Comparison of ENCODE assay signal across 9 mouse cellular contexts in genomic region chr2:122611654-122611973, GRCm38 (mm10). TPM values are rescaled to one million over a fixed set of nuclear protein-coding genes. Genes with fewer than 3 reads are reported as not detected.
A peak's percentile ranks its signal among the peaks of the same experiment; 100 is the strongest.
DNase-seq lines count a peak whose midpoint lies in the region; ATAC-seq lines count a peak whose summit lies in the region.
"Had no signal": no experiment of that assay in that cellular context is flagged by ENCODE, and none has a peak within 500 bp of the region (broad histone marks: within the 10 kb centered on the region; RNA-seq: fewer than 3 reads in every experiment).

No protein-coding gene starts in this region.

- WGBS in kidney, embryonic 15.5 days = 85% methylated on average over 4 of the region's 4 CpGs
- 80% methylated on average over 4 of the region's 4 CpGs for WGBS in embryonic facial prominence, embryonic 13.5 days
- 85% methylated on average over 4 of the region's 4 CpGs for WGBS in limb, embryonic 10.5 days
- WGBS in neural tube, embryonic 12.5 days = 89% methylated on average over 4 of the region's 4 CpGs

- H3K27ac ChIP-seq in kidney, embryonic 15.5 days = no peak overlapping the region
- no peak overlapping the region for H3K27ac ChIP-seq in embryonic facial prominence, embryonic 13.5 days
- no peak overlapping the region for H3K27ac ChIP-seq in limb, embryonic 10.5 days
- no peak overlapping the region for H3K27ac ChIP-seq in neural tube, embryonic 12.5 days

- intact Hi-C loops in gastrocnemius, postnatal 14 days (cut with DNase I; ENCODE audit: low total_unique reads) = no loop called here

- peak overlapping the region; percentile 59; the same call in 1 of the 2 replicates for H3K4me3 ChIP-seq in kidney, embryonic 15.5 days (replicated peaks)
- H3K4me3 ChIP-seq in embryonic facial prominence, embryonic 13.5 days = peak overlapping the region; percentile 53; the same call in 1 of the 2 replicates
- H3K4me3 ChIP-seq in limb, embryonic 10.5 days = peak overlapping the region; percentile 64; the same call in 1 of the 2 replicates
- peak overlapping the region; percentile 51 for H3K4me3 ChIP-seq in neural tube, embryonic 12.5 days

- no peaks in the 10 kb centered on the region for H3K9me3 ChIP-seq in kidney, embryonic 15.5 days (replicated peaks)
- H3K9me3 ChIP-seq in embryonic facial prominence, embryonic 13.5 days = no peaks in the 10 kb centered on the region
- no peaks in the 10 kb centered on the region for H3K9me3 ChIP-seq in limb, embryonic 10.5 days (replicated peaks)
- no peaks in the 10 kb centered on the region for H3K9me3 ChIP-seq in neural tube, embryonic 12.5 days

- peak overlapping the region; percentile 93 for H3K4me2 ChIP-seq in kidney, embryonic 15.5 days
- H3K4me2 ChIP-seq in embryonic facial prominence, embryonic 13.5 days = peak overlapping the region; percentile 93
- H3K4me2 ChIP-seq in neural tube, embryonic 12.5 days (replicated peaks) = peak overlapping the region; percentile 86

- DNase-seq in kidney, postnatal 4 days = no peak
- DNase-seq in limb, embryonic 10.5 days (ENCODE audit: low spot score) = no peak
- DNase-seq in gastrocnemius, postnatal 14 days = no peak
- DNase-seq in layer of hippocampus, postnatal 25 days (ENCODE audit: extremely low spot score in 1 of 2, low spot score in 1 of 2) = no peak
- no peak for DNase-seq in cerebellum, adult 9-11 months

- peaks cover 20% of the 10 kb centered on the region for H3K27me3 ChIP-seq in kidney, embryonic 15.5 days
- peaks cover 27% of the 10 kb centered on the region for H3K27me3 ChIP-seq in embryonic facial prominence, embryonic 13.5 days
- peaks cover 36% of the 10 kb centered on the region for H3K27me3 ChIP-seq in limb, embryonic 10.5 days (ENCODE audit: low read depth, poor library complexity, severe bottlenecking)
- peaks cover 4% of the 10 kb centered on the region; the same call in 1 of the 2 replicates for H3K27me3 ChIP-seq in neural tube, embryonic 12.5 days (replicated peaks)

- peaks cover 9% of the 10 kb centered on the region for H3K4me1 ChIP-seq in kidney, embryonic 15.5 days
- H3K4me1 ChIP-seq in embryonic facial prominence, embryonic 13.5 days = peaks cover 3% of the 10 kb centered on the region; the same call in 1 of the 2 replicates
- peaks cover 7% of the 10 kb centered on the region for H3K4me1 ChIP-seq in limb, embryonic 10.5 days
- H3K4me1 ChIP-seq in neural tube, embryonic 12.5 days = no peaks in the 10 kb centered on the region

- no peaks in the 10 kb centered on the region for H3K36me3 ChIP-seq in kidney, embryonic 15.5 days
- no peaks in the 10 kb centered on the region for H3K36me3 ChIP-seq in embryonic facial prominence, embryonic 13.5 days
- H3K36me3 ChIP-seq in limb, embryonic 10.5 days = no peaks in the 10 kb centered on the region
- no peaks in the 10 kb centered on the region for H3K36me3 ChIP-seq in neural tube, embryonic 12.5 days

- peak overlapping the region; percentile 39; the same call in 1 of the 2 replicates for H3K9ac ChIP-seq in kidney, embryonic 15.5 days
- no peak overlapping the region for H3K9ac ChIP-seq in embryonic facial prominence, embryonic 13.5 days
- H3K9ac ChIP-seq in neural tube, embryonic 12.5 days = no peak overlapping the region

- no peak for ATAC-seq in kidney, embryonic 15.5 days (replicated peaks; ENCODE audit: low FRiP score)
- ATAC-seq in embryonic facial prominence, embryonic 13.5 days (ENCODE audit: insufficient number of reproducible peaks, insufficient read depth, low FRiP score, low TSS enrichment, low read depth) = no peak
- no peak for ATAC-seq in neural tube, embryonic 12.5 days (ENCODE audit: low FRiP score, low read depth)

RNA-seq across cellular contexts. Expression of gene Gatm, which starts 0.5 kb away (rescaled TPM):
- polyA plus RNA-seq in kidney, embryonic 15.5 days (2015; fragmentation: Nextera tagmentation; extraction: Ambion mirVana) = 44.2 and 49.6 TPM in 2 replicates
- 10.5 and 10.6 TPM in 2 replicates for polyA plus RNA-seq in embryonic facial prominence, embryonic 13.5 days (2015; fragmentation: Nextera tagmentation; extraction: Ambion mirVana)
- 4.6 and 5.2 TPM in 2 replicates for polyA plus RNA-seq in limb, embryonic 10.5 days (2016; fragmentation: Nextera tagmentation; extraction: Ambion mirVana)
- 19.1 and 21.6 TPM in 2 replicates for polyA plus RNA-seq in neural tube, embryonic 12.5 days (2016; fragmentation: Nextera tagmentation; extraction: Ambion mirVana)
- total RNA-seq in gastrocnemius, postnatal 14 days (2021) = 10 to 100 TPM; 35.3 to 72.2 TPM
- total RNA-seq in layer of hippocampus, postnatal 25 days (2021) = 10 to 100 TPM; 53.6 to 58.9 TPM

RNA-seq across cellular contexts. Expression of gene AA467197, which starts 25.2 kb away (rescaled TPM):
- 0.34 and 0.99 TPM in 2 replicates for polyA plus RNA-seq in kidney, embryonic 15.5 days (2015; fragmentation: Nextera tagmentation; extraction: Ambion mirVana)
- 0.73 TPM in 1 of 2 replicates, not detected in the other for polyA plus RNA-seq in embryonic facial prominence, embryonic 13.5 days (2015; fragmentation: Nextera tagmentation; extraction: Ambion mirVana)
- polyA plus RNA-seq in limb, embryonic 10.5 days (2016; fragmentation: Nextera tagmentation; extraction: Ambion mirVana) = 0.25 TPM in 1 of 2 replicates, not detected in the other
- polyA plus RNA-seq in neural tube, embryonic 12.5 days (2016; fragmentation: Nextera tagmentation; extraction: Ambion mirVana) = 0.63 and 0.65 TPM in 2 replicates
- not detected for total RNA-seq in gastrocnemius, postnatal 14 days (2021)
- total RNA-seq in layer of hippocampus, postnatal 25 days (2021) = under 1 TPM in 1 of 2 experiments, not detected in 1; 0.57 TPM
- polyA plus RNA-seq: brain, embryonic 14.5 days had no signal
